Mouse (Mus musculus) embryonic facial prominence, embryonic 11.5 days (tissue): Measurements from ENCODE around the gene Hus1b. TPM values are rescaled to one million over a fixed set of nuclear protein-coding genes. Genes with fewer than 3 reads are reported as not detected.

Source experiments
- ATAC-seq: fragments of 200-750 bp; cut with Nextera tagmentation; replicated peaks from 2 replicates; pipeline ENCODE4 v1.8.0; 2017; ENCODE audit warnings: low read depth; ENCODE audit not compliant: insufficient number of reproducible peaks, low FRiP score, low TSS enrichment
- DNase-seq: peaks from one replicate; pipeline ENCODE4 v3.0.0-alpha.2; 2015; ENCODE audit warnings: low spot score
- H3K27ac ChIP-seq: fragments of 300-500 bp; sonication (generic); replicated peaks from 2 replicates; pipeline ENCODE4 v1.5.1; 2014; ENCODE audit warnings: mild to moderate bottlenecking, low read depth, low read length, control low read depth
- H3K27me3 ChIP-seq: fragments of 300-500 bp; sonication (generic); 2 replicates; pipeline ENCODE4 v1.6.1; 2014; ENCODE audit warnings: mild to moderate bottlenecking, low read length, moderate library complexity, mixed read lengths; ENCODE audit not compliant: control insufficient read depth, insufficient read depth
- H3K36me3 ChIP-seq: fragments of 300-500 bp; sonication (generic); replicated peaks from 2 replicates; pipeline ENCODE4 v1.6.1; 2014; ENCODE audit warnings: low read depth, mild to moderate bottlenecking, low read length, moderate library complexity, mixed read lengths; ENCODE audit not compliant: control insufficient read depth, insufficient read depth
- H3K4me1 ChIP-seq: fragments of 300-500 bp; sonication (generic); 2 replicates; pipeline ENCODE4 v1.6.1; 2014; ENCODE audit warnings: low read length, mixed read lengths; ENCODE audit not compliant: control insufficient read depth, insufficient read depth
- H3K4me2 ChIP-seq: fragments of 300-500 bp; sonication (generic); 2 replicates; pipeline ENCODE4 v1.6.1; 2014; ENCODE audit warnings: low read depth, mild to moderate bottlenecking, control low read depth, low read length, moderate library complexity
- H3K4me3 ChIP-seq: fragments of 300-500 bp; sonication (generic); 2 replicates; pipeline ENCODE4 v1.5.1; 2014; ENCODE audit warnings: low read depth, low read length, control low read depth
- H3K9ac ChIP-seq: fragments of 300-500 bp; sonication (generic); replicated peaks from 2 replicates; pipeline ENCODE4 v1.6.1; 2014; ENCODE audit warnings: mild to moderate bottlenecking, control low read depth, low read length
- H3K9me3 ChIP-seq: fragments of 300-500 bp; sonication (generic); replicated peaks from 2 replicates; pipeline ENCODE4 v1.6.1; 2016; ENCODE audit warnings: mild to moderate bottlenecking, low read length, inconsistent platforms, mixed read lengths; ENCODE audit not compliant: control insufficient read depth
- WGBS: fragments of 180-500 bp; shearing (Covaris S2); extraction: QIAGEN DNeasy Blood & Tissue Kit; methylation state at CpG from one replicate; pipeline ENCODE4 v1.1.7; 2014; 5-methylcytosine and 5-hydroxymethylcytosine counted together
- polyA plus RNA-seq: library from polyadenylated mRNA; unstranded; fragments of >200 nt; fragmentation: Nextera tagmentation; extraction: Ambion mirVana; gene quantifications from 2 replicates; pipeline ENCODE4 v1.2.1, GENCODE M21; 2014

Hus1b gene
- not detected in 2 replicates for polyA plus RNA-seq

DNA sequence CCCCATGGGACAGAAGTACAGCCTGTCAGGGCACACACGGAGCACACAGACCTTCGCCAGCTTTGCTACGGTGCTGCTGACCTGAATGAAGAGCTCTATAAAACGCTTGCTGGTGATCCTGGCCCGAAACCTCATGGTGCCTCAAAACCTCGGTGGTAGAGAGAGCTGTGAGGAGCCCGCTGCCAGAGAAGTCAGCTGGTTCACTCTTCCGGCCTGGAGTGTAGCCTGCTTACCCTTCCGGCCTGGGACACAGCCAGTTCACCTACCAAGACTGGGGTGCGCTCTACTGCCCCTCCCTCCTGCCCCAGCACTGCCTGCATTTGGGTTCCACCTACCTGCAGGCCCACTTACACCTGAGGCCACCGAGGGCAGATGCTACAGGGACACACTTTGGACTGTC, at the start of gene Hus1b:
Gene Hus1b, minus strand, starts transcription at position 220 of the 400 bp plus-strand sequence.
- WGBS, result 88% methylated on average over 11 of the region's 11 CpGs
- ATAC-seq (no peak), DNase-seq (no peak)
- Histone ChIP-seq H3K4me2 (no peak within 1 kb of the TSS), H3K9me3 (no peaks in the 10 kb centered on the region), H3K4me1 (no peaks in the 10 kb centered on the region), H3K36me3 (no peaks in the 10 kb centered on the region), H3K4me3 (no peak within 1 kb of the TSS), H3K27me3 (no peaks in the 10 kb centered on the region), H3K27ac (no peak within 1 kb of the TSS), H3K9ac (no peak within 1 kb of the TSS)

- no peaks in the 10 kb centered on the region for H3K9me3 ChIP-seq
- no peaks in the 10 kb centered on the region for H3K27me3 ChIP-seq
- DNase-seq (no peak), ATAC-seq (no peak)
- 57% methylated on average over 6 of the region's 6 CpGs for whole genome bisulfite sequencing
- no peaks in the 10 kb centered on the region for H3K36me3 ChIP-seq
- H3K9ac ChIP-seq, result no peak overlapping the region
- no peak overlapping the region for H3K27ac ChIP-seq
- H3K4me2 ChIP-seq, result no peak overlapping the region
- no peaks in the 10 kb centered on the region for H3K4me1 ChIP-seq
- H3K4me3 ChIP-seq, result no peak overlapping the region
Measured at GRCm38 (mm10) chr13:30994249-30994858, 46.8 kb upstream of the Hus1b start.

- Histone ChIP-seq H3K4me2 (no peak overlapping the region), H3K9ac (no peak overlapping the region), H3K27ac (no peak overlapping the region), H3K4me3 (no peak overlapping the region), H3K36me3 (no peaks in the 10 kb centered on the region), H3K4me1 (no peaks in the 10 kb centered on the region), H3K9me3 (no peaks in the 10 kb centered on the region), H3K27me3 (no peaks in the 10 kb centered on the region)
- WGBS, result 29% methylated on average over 3 of the region's 3 CpGs
- ATAC-seq, result no peak
- DNase-seq, result peak; percentile 90
Measured at GRCm38 (mm10) chr13:30993819-30994218, 46.3 kb upstream of the Hus1b start.

- H3K4me1 ChIP-seq, result peaks cover 2% of the 10 kb centered on the region; the same call in 1 of the 2 replicates
- no peak overlapping the region for H3K4me2 ChIP-seq
- H3K4me3 ChIP-seq, result no peak overlapping the region
- WGBS, result 59% methylated on average over 9 of the region's 9 CpGs
- no peak overlapping the region for H3K27ac ChIP-seq
- H3K9me3 ChIP-seq, result no peaks in the 10 kb centered on the region
- no peaks in the 10 kb centered on the region for H3K27me3 ChIP-seq
- ATAC-seq (no peak), DNase-seq (no peak)
- no peaks in the 10 kb centered on the region for H3K36me3 ChIP-seq
- H3K9ac ChIP-seq, result no peak overlapping the region
Measured at GRCm38 (mm10) chr13:30990233-30990632, 42.7 kb upstream of the Hus1b start.

DNA sequence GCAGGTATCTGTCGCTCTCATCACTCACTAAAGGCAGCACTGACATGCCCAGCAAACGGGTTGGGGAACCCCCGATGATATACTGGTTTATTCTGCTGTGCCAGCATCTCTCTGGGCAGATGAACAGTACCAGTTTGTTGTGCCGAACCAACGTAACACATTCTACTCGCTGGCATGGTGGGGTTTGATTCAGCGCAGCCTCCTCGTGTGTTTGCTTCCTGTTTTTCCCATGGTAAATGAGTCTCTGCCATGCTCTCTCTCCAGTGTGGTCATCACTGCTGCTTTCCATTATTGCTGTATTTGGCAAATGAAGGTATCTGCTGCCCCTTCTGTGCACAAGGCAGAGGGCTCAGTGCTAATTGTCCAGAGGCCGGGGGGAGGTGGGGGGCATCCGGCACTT, 42.2 kb upstream of the Hus1b start:
- H3K36me3 ChIP-seq, result no peaks in the 10 kb centered on the region
- peaks cover 2% of the 10 kb centered on the region; the same call in 1 of the 2 replicates for H3K4me1 ChIP-seq
- H3K27me3 ChIP-seq, result no peaks in the 10 kb centered on the region
- WGBS, result 82% methylated on average over 10 of the region's 10 CpGs
- ATAC-seq (no peak), DNase-seq (no peak)
- no peak overlapping the region for H3K4me3 ChIP-seq
- no peaks in the 10 kb centered on the region for H3K9me3 ChIP-seq
- no peak overlapping the region for H3K27ac ChIP-seq
- no peak overlapping the region for H3K9ac ChIP-seq
- no peak overlapping the region for H3K4me2 ChIP-seq

- Histone ChIP-seq H3K4me1 (peaks cover 2% of the 10 kb centered on the region; the same call in 1 of the 2 replicates), H3K9ac (no peak overlapping the region), H3K4me2 (no peak overlapping the region), H3K27ac (no peak overlapping the region), H3K9me3 (no peaks in the 10 kb centered on the region), H3K4me3 (no peak overlapping the region), H3K27me3 (no peaks in the 10 kb centered on the region), H3K36me3 (no peaks in the 10 kb centered on the region)
- no peak for DNase-seq
- WGBS, result 90% methylated on average over 2 of the region's 2 CpGs
- no peak for ATAC-seq
Measured at GRCm38 (mm10) chr13:30987686-30988085, 40.1 kb upstream of the Hus1b start.

DNA sequence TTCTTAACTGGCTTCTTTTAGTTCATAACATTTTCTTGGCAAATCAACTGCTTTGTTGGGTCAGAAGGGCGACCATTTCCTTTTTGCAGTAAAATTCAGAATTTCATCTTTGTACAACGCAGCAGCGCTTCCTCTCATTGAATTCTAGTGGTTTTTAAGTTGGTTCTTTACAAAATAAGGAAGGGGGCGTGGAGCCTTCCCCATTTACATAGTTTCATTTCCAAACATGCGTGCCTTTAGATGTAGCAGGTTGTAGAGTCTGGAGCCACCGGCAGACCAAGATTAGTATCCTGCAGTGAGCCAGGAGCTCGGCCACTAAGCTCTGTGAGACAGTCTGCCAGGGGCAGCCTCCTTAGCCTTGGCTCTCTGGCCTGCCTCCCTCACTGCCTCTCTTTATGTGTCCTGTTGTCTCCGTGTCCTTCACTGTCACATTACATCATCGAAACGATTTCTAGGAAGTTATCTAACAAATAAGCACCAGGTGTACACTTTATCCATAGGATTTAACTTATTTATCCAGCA, 39.4 kb upstream of the Hus1b start:
- H3K4me2 ChIP-seq, result no peak overlapping the region
- no peaks in the 10 kb centered on the region for H3K36me3 ChIP-seq
- H3K4me3 ChIP-seq, result no peak overlapping the region
- no peaks in the 10 kb centered on the region for H3K9me3 ChIP-seq
- ATAC-seq (no peak), DNase-seq (no peak)
- no peak overlapping the region for H3K27ac ChIP-seq
- H3K27me3 ChIP-seq, result no peaks in the 10 kb centered on the region
- H3K4me1 ChIP-seq, result peaks cover 2% of the 10 kb centered on the region; the same call in 1 of the 2 replicates
- H3K9ac ChIP-seq, result no peak overlapping the region
- WGBS, result 75% methylated on average over 10 of the region's 10 CpGs

- Histone ChIP-seq H3K9ac (peak overlapping the region; percentile 37), H3K4me3 (peak overlapping the region; percentile 25), H3K36me3 (no peaks in the 10 kb centered on the region), H3K4me1 (peaks cover 2% of the 10 kb centered on the region; the same call in 1 of the 2 replicates), H3K4me2 (peak overlapping the region; percentile 45), H3K9me3 (no peaks in the 10 kb centered on the region), H3K27me3 (no peaks in the 10 kb centered on the region), H3K27ac (peak overlapping the region; percentile 56)
- DNase-seq, result peak; percentile 64
- WGBS, result 9% methylated on average over 27 of the region's 27 CpGs
- ATAC-seq, result no peak
Measured at GRCm38 (mm10) chr13:30985598-30986466, 38.3 kb upstream of the Hus1b start.
